Mouse (Mus musculus) liver, embryonic 15.5 days (tissue): ENCODE results near the gene Nmral1. TPM values are rescaled to one million over a fixed set of nuclear protein-coding genes. Genes with fewer than 3 reads are reported as not detected.

Experiments
- polyA plus RNA-seq: library from polyadenylated mRNA; unstranded; fragments of >200 nt; fragmentation: Nextera tagmentation; extraction: Ambion mirVana; gene quantifications from 2 replicates; pipeline ENCODE4 v1.2.1, GENCODE M21; 2015

Nmral1 gene
- polyA plus RNA-seq, 1 experiment from 2014 or later, result 37.2 TPM

Other genes with a start within 250 kb of the Nmral1 start
- gene Srl, start 177.5 kb downstream of the Nmral1 start, polyA plus RNA-seq, result 3.2 and 5.3 TPM in 2 replicates
- 5.6 and 6.4 TPM in 2 replicates for gene Tfap4, start 159.5 kb downstream of the Nmral1 start, polyA plus RNA-seq
- 2.0 and 2.3 TPM in 2 replicates for gene Glis2, start 124.6 kb downstream of the Nmral1 start, polyA plus RNA-seq
- gene Pam16, start 94.4 kb downstream of the Nmral1 start, polyA plus RNA-seq, result 41.1 and 53.2 TPM in 2 replicates
- gene Vasn, start 79.4 kb downstream of the Nmral1 start, polyA plus RNA-seq, result 2.4 and 2.8 TPM in 2 replicates
- gene Dnaja3, start 79.4 kb downstream of the Nmral1 start, polyA plus RNA-seq, result 45.7 and 50.1 TPM in 2 replicates
- gene Coro7, start 39.6 kb downstream of the Nmral1 start, polyA plus RNA-seq, result 10.5 and 13.1 TPM in 2 replicates
- 36.6 and 37.9 TPM in 2 replicates for gene Hmox2, start 7.0 kb upstream of the Nmral1 start, polyA plus RNA-seq
- 20.9 and 24.5 TPM in 2 replicates for gene Cdip1, start 70.9 kb upstream of the Nmral1 start, polyA plus RNA-seq
- 0.09 and 0.14 TPM in 2 replicates for gene 4930562C15Rik, start 116.1 kb upstream of the Nmral1 start, polyA plus RNA-seq
- gene Ubald1, start 161.0 kb upstream of the Nmral1 start, polyA plus RNA-seq, result 10.6 and 11.5 TPM in 2 replicates
- gene Mgrn1, start 166.9 kb upstream of the Nmral1 start, polyA plus RNA-seq, result 25.4 and 30.9 TPM in 2 replicates
- 49.0 and 50.2 TPM in 2 replicates for gene Nudt16l1, start 219.4 kb upstream of the Nmral1 start, polyA plus RNA-seq
- gene Anks3, start 244.8 kb upstream of the Nmral1 start, polyA plus RNA-seq, result 14.8 and 18.5 TPM in 2 replicates